Mouse (Mus musculus): ENCODE results near the gene Cstb. TPM values are rescaled to one million over a fixed set of nuclear protein-coding genes. Genes with fewer than 3 reads are reported as not detected.

Gene Cstb
- polyA plus RNA-seq, 1 experiment from 2014 or later, result 114 TPM

DNA sequence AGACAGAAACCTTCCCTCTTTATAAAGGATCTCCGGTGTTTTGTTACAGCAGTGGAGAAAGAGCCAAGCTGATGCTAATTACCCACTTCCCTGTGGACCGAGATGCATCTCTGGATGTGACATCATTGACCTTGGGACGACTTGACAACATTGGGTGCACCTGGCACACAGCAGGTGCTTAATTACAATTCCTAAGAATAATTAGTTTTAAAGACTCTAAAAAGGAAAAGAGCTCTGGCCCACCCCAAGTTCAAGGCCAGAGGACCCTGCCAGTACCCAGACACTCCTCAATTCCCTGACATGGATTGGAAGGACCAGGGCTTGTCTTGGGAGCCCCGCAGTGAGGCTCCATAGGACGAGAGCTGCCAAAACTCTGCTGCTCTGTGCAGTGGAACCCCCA, 16.1 kb downstream of the Cstb start:
- H3K27ac ChIP-seq, result no peak overlapping the region
- H3K9me3 ChIP-seq (replicated peaks), result no peaks in the 10 kb centered on the region
- 80% methylated on average over 5 of the region's 5 CpGs for WGBS
- H3K4me2 ChIP-seq, result no peak overlapping the region
- ATAC-seq (replicated peaks; ENCODE audit: insufficient number of reproducible peaks, insufficient read depth, low FRiP score, low read depth), result no peak
- H3K36me3 ChIP-seq, result peaks cover 14% of the 10 kb centered on the region; the same call in 1 of the 2 replicates
- no peaks in the 10 kb centered on the region for H3K27me3 ChIP-seq
- no peak overlapping the region for H3K4me3 ChIP-seq
- no peaks in the 10 kb centered on the region for H3K4me1 ChIP-seq (replicated peaks)
- H3K9ac ChIP-seq, result no peak overlapping the region

DNA sequence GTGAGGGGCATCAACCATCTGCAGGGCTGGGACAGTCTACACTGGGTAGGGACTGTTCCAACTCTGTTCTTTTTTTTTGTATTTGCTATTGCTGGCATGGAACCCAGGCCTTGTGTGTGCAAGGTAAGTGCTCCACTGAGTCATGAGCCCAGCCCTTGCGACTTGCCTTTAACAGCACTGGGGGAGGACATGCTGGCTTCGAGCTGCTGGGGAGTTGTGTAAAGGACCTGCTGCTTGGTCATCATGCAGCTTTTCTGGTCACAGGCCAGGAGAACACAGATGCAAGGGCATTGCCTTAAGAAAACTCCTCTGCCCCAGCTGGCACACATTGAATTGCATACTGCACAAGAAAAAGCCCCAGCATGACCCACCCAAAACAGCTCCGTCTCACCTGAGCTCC, 16.8 kb downstream of the Cstb start:
- 87% methylated on average over 3 of the region's 3 CpGs for whole genome bisulfite sequencing
- peaks cover 14% of the 10 kb centered on the region; the same call in 1 of the 2 replicates for H3K36me3 ChIP-seq
- no peak overlapping the region for H3K4me2 ChIP-seq
- no peaks in the 10 kb centered on the region for H3K27me3 ChIP-seq
- H3K4me3 ChIP-seq, result no peak overlapping the region
- H3K9me3 ChIP-seq (replicated peaks), result no peaks in the 10 kb centered on the region
- no peak for ATAC-seq (replicated peaks; ENCODE audit: insufficient number of reproducible peaks, insufficient read depth, low FRiP score, low read depth)
- H3K27ac ChIP-seq, result no peak overlapping the region
- H3K9ac ChIP-seq, result no peak overlapping the region
- H3K4me1 ChIP-seq (replicated peaks), result no peaks in the 10 kb centered on the region

DNA sequence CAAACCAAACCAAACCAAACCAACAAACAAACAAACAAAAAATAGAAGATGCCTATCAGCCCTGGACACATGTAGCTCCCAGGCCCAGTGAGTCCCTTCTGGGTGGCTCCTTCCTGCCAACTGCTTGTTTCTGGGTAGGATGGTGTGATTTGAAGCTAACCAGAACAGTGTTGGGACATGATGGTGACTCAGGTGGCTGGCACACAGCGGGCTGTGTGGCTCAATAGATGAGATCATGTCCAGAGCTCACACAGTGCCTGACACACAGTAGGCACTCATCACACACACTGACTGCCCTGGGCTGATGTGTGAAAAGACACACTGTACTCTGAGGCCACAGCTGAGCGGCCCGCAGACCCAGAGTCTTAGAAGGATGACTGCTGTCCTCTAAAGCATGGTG, 20.7 kb downstream of the Cstb start:
- Histone ChIP-seq H3K9me3 (replicated peaks) (no peaks in the 10 kb centered on the region), H3K27ac (no peak overlapping the region), H3K27me3 (no peaks in the 10 kb centered on the region), H3K4me2 (no peak overlapping the region), H3K36me3 (peaks cover 22% of the 10 kb centered on the region; the same call in 1 of the 2 replicates), H3K4me1 (replicated peaks) (no peaks in the 10 kb centered on the region), H3K4me3 (no peak overlapping the region), H3K9ac (no peak overlapping the region)
- WGBS, result 93% methylated on average over 3 of the region's 3 CpGs
- ATAC-seq (replicated peaks; ENCODE audit: insufficient number of reproducible peaks, insufficient read depth, low FRiP score, low read depth), result no peak

DNA sequence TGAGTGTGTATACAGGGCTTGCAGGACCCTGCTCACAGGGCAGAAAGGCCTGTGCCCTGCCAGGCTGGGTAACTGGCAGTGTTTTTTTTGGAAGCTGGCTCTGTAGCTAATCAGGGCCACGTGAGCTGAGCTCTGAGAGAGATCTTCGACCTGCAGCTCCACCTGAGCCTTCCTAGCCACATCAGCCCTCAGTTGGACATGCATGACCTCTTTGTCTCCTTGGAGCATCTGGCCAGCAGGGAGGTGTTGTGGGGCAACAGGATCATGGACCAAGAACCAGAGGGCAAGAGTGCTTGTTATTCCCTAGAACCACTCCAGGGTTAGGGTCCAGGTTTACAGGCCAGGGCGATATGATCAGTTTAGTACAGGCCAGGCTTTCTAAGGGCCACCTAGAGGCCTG, 21.9 kb downstream of the Cstb start:
- no peak overlapping the region for H3K9ac ChIP-seq
- no peaks in the 10 kb centered on the region for H3K9me3 ChIP-seq (replicated peaks)
- 73% methylated on average over 3 of the region's 3 CpGs for WGBS
- no peak overlapping the region for H3K4me3 ChIP-seq
- no peak for ATAC-seq (replicated peaks; ENCODE audit: insufficient number of reproducible peaks, insufficient read depth, low FRiP score, low read depth)
- 0 out of 2 replicates have a peak, but pooled peaks cover 2% of the 10 kb centered on the region for H3K4me1 ChIP-seq (replicated peaks)
- peaks cover 22% of the 10 kb centered on the region; the same call in 1 of the 2 replicates for H3K36me3 ChIP-seq
- H3K27ac ChIP-seq, result no peak overlapping the region
- H3K27me3 ChIP-seq, result no peaks in the 10 kb centered on the region
- H3K4me2 ChIP-seq, result no peak overlapping the region

DNA sequence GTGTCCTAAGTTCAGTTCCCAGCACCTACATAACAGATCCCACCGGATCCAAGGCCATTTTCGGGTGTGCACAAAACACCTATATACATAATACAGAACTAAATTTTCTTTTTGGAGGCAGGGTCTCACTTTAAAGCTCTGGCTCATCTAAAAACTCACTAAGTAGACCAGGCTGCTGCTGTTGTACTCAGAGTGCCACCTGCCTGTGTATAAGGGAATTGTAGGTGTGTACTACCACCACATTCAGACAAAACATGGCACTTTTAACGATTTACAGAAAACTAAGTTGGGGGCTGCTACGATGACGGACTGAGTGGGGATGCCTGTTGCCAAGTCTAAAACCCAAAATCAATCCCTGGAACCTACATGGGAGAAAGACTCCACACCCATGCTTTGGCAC, 25.3 kb downstream of the Cstb start:
- Histone ChIP-seq H3K4me3 (no peak overlapping the region), H3K27me3 (no peaks in the 10 kb centered on the region), H3K4me1 (replicated peaks) (peaks cover 5% of the 10 kb centered on the region; the same call in 1 of the 2 replicates), H3K4me2 (no peak overlapping the region), H3K36me3 (peaks cover 13% of the 10 kb centered on the region; the same call in 1 of the 2 replicates), H3K9ac (no peak overlapping the region), H3K9me3 (replicated peaks) (no peaks in the 10 kb centered on the region), H3K27ac (no peak overlapping the region)
- WGBS, result 85% methylated on average over 5 of the region's 5 CpGs
- ATAC-seq (replicated peaks; ENCODE audit: insufficient number of reproducible peaks, insufficient read depth, low FRiP score, low read depth), result no peak

DNA sequence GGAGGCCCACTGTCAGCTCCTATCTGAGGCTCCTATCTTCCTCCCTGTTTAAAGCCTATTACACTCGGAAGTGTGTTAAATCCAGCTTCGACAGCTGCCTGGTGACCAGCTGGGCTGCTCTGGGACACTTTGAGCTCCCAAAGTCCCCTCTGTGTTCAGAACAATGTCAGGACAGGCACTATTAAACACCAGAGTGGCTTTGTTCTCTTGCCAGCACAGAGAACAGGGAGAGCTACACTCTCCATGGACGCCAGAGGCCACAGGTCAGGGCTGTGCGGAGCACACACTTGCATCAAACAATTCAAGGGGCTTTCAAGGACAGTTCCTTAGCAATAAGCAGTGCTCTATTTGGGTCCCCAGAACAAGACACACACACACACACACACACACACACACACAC, 27.2 kb downstream of the Cstb start:
- H3K9ac ChIP-seq, result no peak overlapping the region
- H3K4me2 ChIP-seq, result no peak overlapping the region
- peaks cover 7% of the 10 kb centered on the region; the same call in 1 of the 2 replicates for H3K4me1 ChIP-seq (replicated peaks)
- no peaks in the 10 kb centered on the region for H3K9me3 ChIP-seq (replicated peaks)
- H3K4me3 ChIP-seq, result no peak overlapping the region
- 0 out of 2 replicates have a peak, but pooled peaks cover 8% of the 10 kb centered on the region for H3K36me3 ChIP-seq
- ATAC-seq (replicated peaks; ENCODE audit: insufficient number of reproducible peaks, insufficient read depth, low FRiP score, low read depth), result no peak
- H3K27me3 ChIP-seq, result no peaks in the 10 kb centered on the region
- H3K27ac ChIP-seq, result no peak overlapping the region
- 41% methylated on average over 4 of the region's 4 CpGs for WGBS

DNA sequence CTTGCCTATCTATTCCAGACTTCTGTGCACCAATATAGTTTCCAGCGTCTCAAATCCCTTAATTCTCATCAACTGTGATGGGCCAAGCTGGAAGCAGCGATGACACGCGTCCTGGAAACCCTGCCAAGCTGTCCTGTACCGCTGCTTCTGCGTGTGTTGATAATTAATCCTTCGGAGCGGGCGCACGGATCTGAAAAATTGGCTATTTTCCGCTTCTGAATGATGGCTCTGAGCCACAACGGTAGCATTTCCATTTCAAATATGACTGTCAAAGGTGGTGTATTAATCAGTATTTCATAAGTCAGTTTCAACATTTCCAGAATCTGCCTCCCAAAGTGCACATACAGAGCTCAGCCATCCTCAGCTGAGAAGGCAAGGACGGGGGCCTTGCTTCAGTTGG, 31.2 kb downstream of the Cstb start:
- Histone ChIP-seq H3K9me3 (replicated peaks) (no peaks in the 10 kb centered on the region), H3K4me1 (replicated peaks) (peaks cover 29% of the 10 kb centered on the region), H3K4me3 (no peak overlapping the region), H3K9ac (no peak overlapping the region), H3K27me3 (no peaks in the 10 kb centered on the region), H3K36me3 (no peaks in the 10 kb centered on the region), H3K4me2 (no peak overlapping the region), H3K27ac (no peak overlapping the region)
- WGBS, result 86% methylated on average over 13 of the region's 13 CpGs
- no peak for ATAC-seq (replicated peaks; ENCODE audit: insufficient number of reproducible peaks, insufficient read depth, low FRiP score, low read depth)

DNA sequence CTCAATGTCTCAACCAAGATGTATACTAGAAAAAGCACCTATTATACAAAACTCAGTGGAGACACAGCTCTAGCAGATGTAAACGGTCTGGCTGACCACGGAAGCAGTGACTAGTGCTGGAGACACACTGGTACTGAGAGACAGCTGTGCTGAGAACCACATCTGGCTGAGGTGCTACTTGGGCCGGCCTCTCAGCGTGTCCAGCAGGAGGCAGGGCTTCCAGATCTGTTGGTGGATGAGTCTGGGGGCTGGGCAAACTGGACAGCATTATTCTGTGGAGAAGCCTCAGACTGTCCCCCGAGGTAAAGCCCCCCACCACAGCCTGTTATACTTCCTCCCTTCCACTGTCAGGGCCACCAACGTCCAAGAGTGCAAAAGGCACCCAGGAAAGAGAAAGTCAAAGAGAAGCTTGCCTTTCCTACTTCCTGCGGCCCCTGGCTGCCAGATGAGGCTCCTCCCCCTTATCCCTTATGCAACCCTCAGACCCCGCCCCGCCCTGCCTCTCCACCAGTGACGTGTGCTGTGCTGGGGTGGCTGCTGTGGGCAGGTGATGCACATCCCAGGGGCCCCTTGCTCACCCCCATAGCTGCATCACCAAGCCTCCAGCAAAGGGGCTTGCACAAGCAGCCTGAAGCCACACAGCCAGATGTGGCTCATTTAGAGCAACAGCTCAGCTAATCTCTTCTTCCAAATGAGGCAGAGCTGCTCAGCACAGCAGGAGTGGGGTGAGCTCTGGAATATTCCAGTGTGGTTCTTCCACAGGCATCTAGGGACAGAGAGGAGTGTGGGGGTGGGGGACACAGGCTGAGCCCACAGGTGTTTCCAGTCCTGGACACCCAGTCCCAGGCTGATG, 32.3 kb downstream of the Cstb start:
- H3K9me3 ChIP-seq (replicated peaks), result no peaks in the 10 kb centered on the region
- ATAC-seq (replicated peaks; ENCODE audit: insufficient number of reproducible peaks, insufficient read depth, low FRiP score, low read depth), result 0 out of 2 replicates have a peak, but pooled peaks have one; percentile 23
- no peaks in the 10 kb centered on the region for H3K27me3 ChIP-seq
- no peak overlapping the region for H3K9ac ChIP-seq
- peaks cover 24% of the 10 kb centered on the region for H3K4me1 ChIP-seq (replicated peaks)
- peak overlapping the region; percentile 40 for H3K27ac ChIP-seq
- H3K4me2 ChIP-seq, result peak overlapping the region; percentile 39; the same call in 1 of the 2 replicates
- H3K4me3 ChIP-seq, result no peak overlapping the region
- no peaks in the 10 kb centered on the region for H3K36me3 ChIP-seq
- 34% methylated on average over 10 of the region's 10 CpGs for WGBS

DNA sequence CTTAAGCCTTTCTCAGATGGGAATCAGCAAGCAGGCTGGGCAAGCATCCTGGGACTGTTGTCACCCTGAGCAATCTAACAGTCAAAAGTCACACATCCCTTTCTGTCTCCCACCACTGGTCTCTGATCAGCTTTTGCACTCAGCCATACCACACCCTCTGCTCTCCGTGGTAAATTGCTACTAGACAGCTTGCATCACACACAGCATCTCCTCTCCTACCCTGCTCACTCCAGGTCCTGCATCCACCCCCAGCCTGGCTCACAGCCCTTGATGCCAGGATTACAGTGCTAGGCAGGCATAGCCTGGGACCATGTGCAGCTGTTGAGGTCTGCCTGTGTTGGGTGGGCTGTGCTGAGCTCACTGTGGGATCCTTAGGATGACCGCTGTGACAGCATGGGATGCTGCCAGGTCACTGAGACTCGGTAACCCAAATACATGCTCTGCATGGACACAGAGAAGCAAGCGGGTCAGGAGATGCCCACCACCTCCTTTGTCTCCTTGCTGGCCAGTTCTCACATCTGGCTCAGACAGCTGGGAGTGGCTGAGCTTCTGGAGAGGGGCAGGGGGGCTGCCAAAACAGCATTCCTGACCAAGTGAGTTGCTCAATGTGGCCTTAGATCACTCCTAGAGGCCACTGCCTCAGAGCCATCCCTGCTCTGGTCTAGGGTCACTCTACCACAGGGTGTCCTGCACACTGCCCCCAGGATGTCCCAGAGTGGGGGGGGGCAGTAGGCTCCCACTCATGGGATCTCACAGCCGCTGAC, 33.1 kb downstream of the Cstb start:
- peak overlapping the region; percentile 40 for H3K27ac ChIP-seq
- no peaks in the 10 kb centered on the region for H3K36me3 ChIP-seq
- no peaks in the 10 kb centered on the region for H3K27me3 ChIP-seq
- H3K9ac ChIP-seq, result no peak overlapping the region
- no peak overlapping the region for H3K4me2 ChIP-seq
- 64% methylated on average over 5 of the region's 5 CpGs for WGBS
- peaks cover 30% of the 10 kb centered on the region for H3K4me1 ChIP-seq (replicated peaks)
- ATAC-seq (replicated peaks; ENCODE audit: insufficient number of reproducible peaks, insufficient read depth, low FRiP score, low read depth), result no peak
- H3K4me3 ChIP-seq, result no peak overlapping the region
- H3K9me3 ChIP-seq (replicated peaks), result no peaks in the 10 kb centered on the region

DNA sequence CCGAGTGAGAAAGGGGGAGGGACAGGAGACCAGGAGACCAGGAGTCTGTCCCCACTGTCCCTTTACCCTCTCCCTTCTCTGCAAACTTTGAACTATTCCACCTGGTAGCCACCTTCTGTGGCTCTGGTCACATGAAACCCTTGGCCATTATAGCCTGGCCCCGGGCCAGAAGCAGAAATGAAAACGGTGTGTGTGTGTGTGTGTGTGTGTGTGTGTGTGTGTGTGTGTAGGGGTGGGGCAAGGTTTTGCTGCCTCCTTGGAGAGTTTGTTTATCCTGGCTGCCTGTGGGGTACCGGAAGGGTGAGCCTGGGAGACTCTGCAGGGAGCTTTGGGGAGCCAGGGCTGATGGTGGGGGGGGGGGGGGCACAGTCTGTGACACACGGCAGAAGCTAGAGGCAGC, 35.0 kb downstream of the Cstb start:
- Histone ChIP-seq H3K27ac (no peak overlapping the region), H3K4me3 (no peak overlapping the region), H3K36me3 (no peaks in the 10 kb centered on the region), H3K9me3 (replicated peaks) (no peaks in the 10 kb centered on the region), H3K9ac (no peak overlapping the region), H3K4me2 (no peak overlapping the region), H3K27me3 (no peaks in the 10 kb centered on the region), H3K4me1 (replicated peaks) (peaks cover 43% of the 10 kb centered on the region)
- no peak for ATAC-seq (replicated peaks; ENCODE audit: insufficient number of reproducible peaks, insufficient read depth, low FRiP score, low read depth)
- WGBS, result 38% methylated on average over 5 of the region's 5 CpGs

DNA sequence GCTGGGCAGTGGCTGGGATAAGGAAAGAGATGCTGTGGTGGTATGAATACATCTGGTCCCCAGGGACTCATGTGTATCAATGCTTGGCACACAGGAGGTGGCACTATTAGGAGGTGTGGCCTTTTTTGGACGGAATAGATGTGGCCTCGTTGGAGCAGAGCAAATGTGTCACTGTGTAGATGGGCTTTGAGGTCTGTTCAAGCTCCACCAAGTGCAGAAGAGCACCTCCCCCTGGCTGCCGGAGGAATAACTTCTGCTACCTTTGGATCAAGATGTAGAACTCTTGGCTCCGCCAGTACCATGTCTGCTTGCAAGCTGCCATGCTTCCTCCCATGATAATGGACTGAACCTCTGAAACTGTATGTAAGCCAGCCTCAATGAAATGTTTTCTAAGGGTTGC, 36.3 kb downstream of the Cstb start:
- no peaks in the 10 kb centered on the region for H3K9me3 ChIP-seq (replicated peaks)
- no peak overlapping the region for H3K4me2 ChIP-seq
- H3K9ac ChIP-seq, result no peak overlapping the region
- H3K27ac ChIP-seq, result no peak overlapping the region
- H3K4me1 ChIP-seq (replicated peaks), result peaks cover 43% of the 10 kb centered on the region
- no peaks in the 10 kb centered on the region for H3K27me3 ChIP-seq
- no peaks in the 10 kb centered on the region for H3K36me3 ChIP-seq
- WGBS, result 80% methylated on average over 4 of the region's 4 CpGs
- no peak for ATAC-seq (replicated peaks; ENCODE audit: insufficient number of reproducible peaks, insufficient read depth, low FRiP score, low read depth)
- no peak overlapping the region for H3K4me3 ChIP-seq
